Mouse (Mus musculus) kidney, adult 11 months (tissue): ENCODE results near the gene Tnfrsf9.

ENCODE experiments used
- DNase-seq: peaks from one replicate; pipeline ENCODE4 v3.0.0; 2022

Tnfrsf9 gene

GRCm38 (mm10) chr4:150937293-150938062 is 23.1 kb downstream of the Tnfrsf9 start:
- no peak for DNase-seq

GRCm38 (mm10) chr4:150938063-150938452 is 23.7 kb downstream of the Tnfrsf9 start:
- DNase-seq, result no peak

- DNase-seq, result no peak
Observed at GRCm38 (mm10) chr4:150939991-150940651, 25.8 kb downstream of the Tnfrsf9 start.

GRCm38 (mm10) chr4:150944707-150945106 is 30.3 kb downstream of the Tnfrsf9 start:
- DNase-seq, result no peak

- no peak for DNase-seq
Observed at GRCm38 (mm10) chr4:150950972-150951371, 36.6 kb downstream of the Tnfrsf9 start.

- no peak for DNase-seq
Observed at GRCm38 (mm10) chr4:150956369-150957105, 42.2 kb downstream of the Tnfrsf9 start.

- DNase-seq, result no peak
Observed at GRCm38 (mm10) chr4:150957106-150957458, 42.7 kb downstream of the Tnfrsf9 start.

- no peak for DNase-seq
Observed at GRCm38 (mm10) chr4:150958536-150958935, 44.2 kb downstream of the Tnfrsf9 start.

- peak; percentile 74 for DNase-seq
Observed at GRCm38 (mm10) chr4:150962231-150962630, 47.9 kb downstream of the Tnfrsf9 start.

- DNase-seq, result no peak
Observed at GRCm38 (mm10) chr4:150963711-150964110, 49.3 kb downstream of the Tnfrsf9 start.

- DNase-seq, result peak; percentile 79
Observed at GRCm38 (mm10) chr4:150964635-150965554, 50.5 kb downstream of the Tnfrsf9 start.

- DNase-seq, result no peak
Observed at GRCm38 (mm10) chr4:150965555-150965951, 51.2 kb downstream of the Tnfrsf9 start.

- peak; percentile 50 for DNase-seq
Observed at GRCm38 (mm10) chr4:150966556-150966955, 52.2 kb downstream of the Tnfrsf9 start.

- no peak for DNase-seq
Observed at GRCm38 (mm10) chr4:150968956-150969355, 54.6 kb downstream of the Tnfrsf9 start.

- no peak for DNase-seq
Observed at GRCm38 (mm10) chr4:150973264-150973663, 58.9 kb downstream of the Tnfrsf9 start.

GRCm38 (mm10) chr4:150975145-150975544 is 60.8 kb downstream of the Tnfrsf9 start:
- no peak for DNase-seq

- DNase-seq, result no peak
Observed at GRCm38 (mm10) chr4:150978156-150978910, 64.0 kb downstream of the Tnfrsf9 start.

- DNase-seq, result no peak
Observed at GRCm38 (mm10) chr4:150979455-150979854, 65.1 kb downstream of the Tnfrsf9 start.

GRCm38 (mm10) chr4:150980153-150980552 is 65.8 kb downstream of the Tnfrsf9 start:
- DNase-seq, result no peak

- peak; percentile 15 for DNase-seq
Observed at GRCm38 (mm10) chr4:150990148-150990547, 75.8 kb downstream of the Tnfrsf9 start.
